Mouse (Mus musculus) CD4-positive naive resting alpha-beta T cell, adult 76 days (primary cell): ENCODE measurements around the gene Ivns1abp. TPM values are rescaled to one million over a fixed set of nuclear protein-coding genes. Genes with fewer than 3 reads are reported as not detected.

Source experiments
- total RNA-seq: library from RNA; stranded (reverse); gene quantifications from one replicate; pipeline ENCODE4 v1.2.4, GENCODE M21; 2023

The Ivns1abp gene
- 217 TPM for total RNA-seq

GRCm38 (mm10) chr1:151344283-151345108 lies at the start of gene Ivns1abp:
Gene Ivns1abp (plus strand): TSS chr1:151344477.

Other genes starting within 250 kb of the Ivns1abp start
- not detected for gene Gm47985, start 161.9 kb upstream of the Ivns1abp start, total RNA-seq
- gene Gm8947, start 152.1 kb upstream of the Ivns1abp start, total RNA-seq = not detected
- 0.88 TPM for gene Gm47995, start 146.0 kb upstream of the Ivns1abp start, total RNA-seq
- not detected for gene 3110040M04Rik, start 140.4 kb upstream of the Ivns1abp start, total RNA-seq
- not detected for gene Gm47996, start 134.3 kb upstream of the Ivns1abp start, total RNA-seq
- gene Swt1, start 84.0 kb downstream of the Ivns1abp start, total RNA-seq = 51.6 TPM
- gene Trmt1l, start 84.1 kb downstream of the Ivns1abp start, total RNA-seq = 25.4 TPM
- 59.6 TPM for gene Rnf2, start 156.5 kb downstream of the Ivns1abp start, total RNA-seq
- gene Fam129a, start 226.7 kb downstream of the Ivns1abp start, total RNA-seq = 6.4 TPM